Mouse (Mus musculus) hindbrain, postnatal 0 days (tissue): ENCODE results near the gene Trib3. TPM values are rescaled to one million over a fixed set of nuclear protein-coding genes. Genes with fewer than 3 reads are reported as not detected.
"Not testable (repeated sequence)": the region's sequence is repeated elsewhere in the genome, so short reads cannot be mapped to it uniquely, and the experiment has no call there.

ENCODE experiments used
- ATAC-seq: fragments of 200-750 bp; cut with Nextera tagmentation; 2 replicates; pipeline ENCODE4 v1.8.0; 2017; ENCODE audit warnings: mild to moderate bottlenecking, moderate TSS enrichment, moderate library complexity
- DNase-seq: peaks from one replicate; pipeline ENCODE4 v3.0.0-alpha.2; 2015; ENCODE audit warnings: low spot score
- H3K27ac ChIP-seq: fragments of 300-500 bp; sonication (generic); 2 replicates; pipeline ENCODE4 v1.5.1; 2014; ENCODE audit warnings: mild to moderate bottlenecking
- H3K27me3 ChIP-seq: fragments of 300-500 bp; sonication (generic); 2 replicates; pipeline ENCODE4 v1.6.1; 2014; ENCODE audit warnings: low read length, mixed read lengths; ENCODE audit not compliant: insufficient read depth
- H3K36me3 ChIP-seq: fragments of 300-500 bp; sonication (generic); 2 replicates; pipeline ENCODE4 v1.6.1; 2014; ENCODE audit warnings: low read length, mixed read lengths; ENCODE audit not compliant: insufficient read depth
- H3K4me1 ChIP-seq: fragments of 300-500 bp; sonication (generic); 2 replicates; pipeline ENCODE4 v1.6.1; 2014; ENCODE audit warnings: antibody characterized with exemption, low read length, mixed read lengths; ENCODE audit not compliant: insufficient read depth
- H3K4me2 ChIP-seq: fragments of 300-500 bp; sonication (generic); 2 replicates; pipeline ENCODE4 v1.6.1; 2014; ENCODE audit warnings: low read depth, mild to moderate bottlenecking, low read length, moderate library complexity, mixed read lengths
- H3K4me3 ChIP-seq: fragments of 300-500 bp; sonication (generic); 2 replicates; pipeline ENCODE4 v1.5.1; 2014; ENCODE audit warnings: low read length
- H3K9ac ChIP-seq: fragments of 300-500 bp; sonication (generic); replicated peaks from 2 replicates; pipeline ENCODE4 v1.6.1; 2014; ENCODE audit warnings: mild to moderate bottlenecking, low read length, moderate library complexity, mixed read lengths
- H3K9me3 ChIP-seq: fragments of 300-500 bp; sonication (generic); 2 replicates; pipeline ENCODE4 v1.6.1; 2016; ENCODE audit warnings: low read length, mixed read lengths
- CTCF ChIP-seq: IDR thresholded peaks from 2 replicates; pipeline ENCODE4 v1.5.1; 2016; ENCODE audit warnings: antibody characterized with exemption, control low read depth, low read depth
- WGBS: fragments of 180-500 bp; shearing (Covaris S2); extraction: QIAGEN DNeasy Blood & Tissue Kit; methylation state at CpG from one replicate; pipeline ENCODE4 v1.1.7; 2014; 5-methylcytosine and 5-hydroxymethylcytosine counted together
- polyA plus RNA-seq: library from polyadenylated mRNA; unstranded; fragments of >200 nt; fragmentation: Nextera tagmentation; extraction: Ambion mirVana; gene quantifications from 2 replicates; pipeline ENCODE4 v1.2.1, GENCODE M21; 2015
- total RNA-seq: library from RNA; depleted of rRNA; stranded (reverse); fragments of >200 nt; gene quantifications from 2 replicates; pipeline ENCODE4 v1.2.3, GENCODE M21; 2014; rRNA removed

The Trib3 gene
- total and polyA plus RNA-seq, 2 experiments from 2014 or later = 2.5 to 2.7 TPM

DNA sequence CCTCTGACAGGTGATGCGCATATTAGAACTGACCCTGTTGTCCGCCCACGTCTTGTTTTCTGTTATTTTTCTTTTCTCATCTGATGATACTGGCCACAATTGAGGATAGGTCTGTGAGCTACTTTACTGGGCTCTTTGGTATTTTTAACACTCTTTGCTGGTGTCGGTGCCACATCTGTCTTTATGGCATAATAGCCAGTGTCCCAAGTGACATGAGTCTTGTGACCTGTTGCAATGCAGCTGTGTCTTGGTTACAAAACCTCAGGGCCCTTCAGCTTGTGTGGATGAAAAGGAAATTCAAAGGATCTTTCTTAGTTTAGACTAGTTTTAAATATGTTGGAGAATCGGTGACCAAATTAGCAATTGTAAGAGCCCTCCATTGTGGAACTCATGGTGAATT is 49.3 kb downstream of the Trib3 start:
- ATAC-seq = no peak
- no peak for TF ChIP-seq CTCF

DNA sequence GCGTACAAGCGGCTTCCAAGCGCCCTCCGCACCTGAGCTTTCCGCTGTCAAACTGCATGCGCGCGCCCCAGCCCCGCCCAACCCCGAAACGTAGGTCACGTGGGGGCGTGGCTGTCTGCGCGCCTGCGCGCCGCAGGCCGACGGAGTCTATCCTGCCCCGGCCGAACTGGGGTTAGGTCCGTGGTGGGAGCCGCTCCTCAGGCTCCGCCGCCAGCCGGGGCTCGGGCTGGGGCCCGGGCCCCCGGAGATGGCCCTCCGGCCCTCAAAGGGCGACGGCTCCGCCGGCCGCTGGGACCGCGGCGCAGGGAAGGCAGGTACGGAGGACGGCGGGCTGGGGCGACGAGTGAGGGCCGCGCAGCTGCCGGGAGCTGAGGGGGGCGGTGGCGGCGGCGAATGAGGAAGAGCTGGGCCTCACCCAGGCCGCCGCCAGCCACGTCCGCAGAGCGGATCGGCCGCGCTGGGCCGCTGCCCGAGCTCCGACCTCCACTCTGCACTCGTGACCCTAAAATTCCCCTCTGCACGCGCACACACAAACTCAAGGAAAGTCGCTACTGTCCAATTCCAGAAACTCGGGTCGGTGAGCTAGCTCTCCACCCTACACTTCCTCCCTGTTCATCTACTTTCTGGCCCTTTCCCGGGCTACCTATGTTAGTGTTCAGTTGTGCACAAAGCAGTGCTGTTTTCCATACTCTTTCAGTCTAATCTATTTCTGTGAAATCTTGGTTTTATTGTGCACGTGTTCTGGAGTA is 49.9 kb downstream of the Trib3 start, which contains the start of gene Tbc1d20:
Gene Tbc1d20 (plus strand): TSS at position 102 of the 749 bp plus-strand sequence.
- H3K9ac ChIP-seq = peak within 1 kb of the TSS; percentile 84
- peak within 1 kb of the TSS; percentile 85 for H3K27ac ChIP-seq
- H3K36me3 ChIP-seq = no peaks in the 10 kb centered on the region
- peak within 1 kb of the TSS; percentile 88 for H3K4me2 ChIP-seq
- no peaks in the 10 kb centered on the region for H3K9me3 ChIP-seq
- peak; percentile 96 for DNase-seq
- H3K4me3 ChIP-seq = peak within 1 kb of the TSS; percentile 96
- ATAC-seq = peak; percentile 97
- no peak for TF ChIP-seq CTCF
- 1% methylated on average over 68 of the region's 70 CpGs for WGBS
- H3K4me1 ChIP-seq = peaks cover 11% of the 10 kb centered on the region; the same call in 1 of the 2 replicates
- H3K27me3 ChIP-seq = no peaks in the 10 kb centered on the region

More for the DNA sequence above, 49.3 kb downstream of the Trib3 start:
- Histone ChIP-seq H3K9me3 (no peaks in the 10 kb centered on the region), H3K4me3 (peak overlapping the region; percentile 96), H3K27me3 (no peaks in the 10 kb centered on the region), H3K4me1 (peaks cover 11% of the 10 kb centered on the region; the same call in 1 of the 2 replicates), H3K9ac (peak overlapping the region; percentile 84), H3K4me2 (peak overlapping the region; percentile 88), H3K27ac (no peak overlapping the region), H3K36me3 (no peaks in the 10 kb centered on the region)
- 38% methylated on average over 5 of the region's 5 CpGs for WGBS
- no peak for DNase-seq

DNA sequence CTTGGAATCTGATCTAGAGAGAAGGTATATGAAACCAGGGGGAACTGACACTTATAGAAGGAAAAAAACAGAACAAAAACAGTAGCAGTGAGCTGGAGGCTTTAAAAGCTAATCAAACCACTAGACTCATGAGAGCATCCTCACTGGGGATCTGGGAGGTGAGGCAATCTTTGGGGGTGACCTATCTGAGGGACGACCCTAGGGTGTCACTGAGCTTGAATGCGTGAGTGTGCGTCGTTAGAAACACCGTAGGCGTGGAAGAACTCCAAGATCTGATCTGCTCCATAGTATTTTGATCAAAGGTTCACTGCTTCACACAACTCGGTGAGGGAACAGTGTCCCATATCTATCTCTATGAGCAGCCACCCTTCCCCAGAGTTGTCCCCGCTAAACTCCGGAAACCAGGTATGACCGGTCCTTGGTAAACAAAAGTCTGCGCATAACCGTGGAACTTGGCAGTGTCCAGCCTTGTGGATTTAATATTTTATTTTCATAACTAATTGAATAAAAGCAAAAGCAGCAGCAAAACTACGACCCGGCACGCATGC is 50.6 kb downstream of the Trib3 start:
- DNase-seq = peak; percentile 15
- peak overlapping the region; percentile 88 for H3K4me2 ChIP-seq
- peak; percentile 62 for ATAC-seq
- H3K4me3 ChIP-seq = peak overlapping the region; percentile 96
- H3K4me1 ChIP-seq = peaks cover 11% of the 10 kb centered on the region; the same call in 1 of the 2 replicates
- whole genome bisulfite sequencing = under 1% methylated on average over 15 of the region's 15 CpGs
- no peaks in the 10 kb centered on the region for H3K27me3 ChIP-seq
- H3K36me3 ChIP-seq = no peaks in the 10 kb centered on the region
- no peak for TF ChIP-seq CTCF
- peak overlapping the region; percentile 84 for H3K9ac ChIP-seq
- peak overlapping the region; percentile 60 for H3K27ac ChIP-seq
- H3K9me3 ChIP-seq = no peaks in the 10 kb centered on the region

DNA sequence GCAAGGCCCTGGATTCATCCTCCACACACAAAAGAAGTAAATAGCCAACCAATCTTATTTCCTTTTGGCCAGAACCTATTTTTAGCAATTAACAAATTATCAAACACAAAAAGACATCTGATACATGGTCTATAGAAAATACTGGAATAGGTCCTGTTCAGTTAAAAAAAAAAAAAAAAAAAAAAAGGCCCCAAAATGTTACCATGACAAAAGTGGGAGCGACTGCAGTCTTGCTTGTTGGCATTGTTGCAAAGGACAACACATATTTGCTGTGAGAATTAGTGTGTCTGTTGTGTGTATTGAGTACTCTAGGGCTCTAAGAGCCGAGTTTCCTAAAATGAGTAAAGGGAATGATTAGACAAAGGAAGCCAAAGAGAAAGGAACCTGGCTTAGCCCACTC is 51.4 kb downstream of the Trib3 start:
- Histone ChIP-seq H3K27me3 (no peaks in the 10 kb centered on the region), H3K9me3 (no peaks in the 10 kb centered on the region), H3K27ac (no peak overlapping the region), H3K4me3 (no peak overlapping the region), H3K36me3 (no peaks in the 10 kb centered on the region), H3K4me2 (no peak overlapping the region), H3K4me1 (peaks cover 11% of the 10 kb centered on the region; the same call in 1 of the 2 replicates), H3K9ac (no peak overlapping the region)
- no peak for DNase-seq
- 49% methylated on average over 2 of the region's 2 CpGs for WGBS
- no peak for TF ChIP-seq CTCF
- no peak for ATAC-seq

DNA sequence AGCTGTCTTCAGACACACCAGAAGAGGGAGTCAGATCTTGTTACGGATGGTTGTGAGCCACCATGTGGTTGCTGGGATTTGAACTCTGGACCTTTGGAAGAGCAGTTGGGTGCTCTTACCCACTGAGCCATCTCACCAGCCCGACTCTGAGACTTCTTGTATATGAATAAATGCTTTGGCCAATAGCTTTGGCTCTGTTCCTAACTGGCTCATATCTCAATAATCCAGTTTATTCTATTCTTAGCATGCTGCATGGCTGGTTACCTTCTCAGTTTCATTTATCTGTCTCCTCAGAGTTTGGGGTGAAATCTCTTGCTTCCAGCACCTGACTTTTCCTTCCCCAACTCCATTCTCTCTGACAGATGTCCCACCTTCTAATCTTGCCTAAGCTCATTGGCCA is 54.2 kb downstream of the Trib3 start:
- not testable (repeated sequence) for H3K9me3 ChIP-seq, H3K27me3 ChIP-seq, H3K36me3 ChIP-seq, H3K4me1 ChIP-seq, DNase-seq, H3K4me3 ChIP-seq, H3K4me2 ChIP-seq, H3K9ac ChIP-seq, H3K27ac ChIP-seq, ATAC-seq
- WGBS = 88% methylated on average over 1 of the region's 2 CpGs

DNA sequence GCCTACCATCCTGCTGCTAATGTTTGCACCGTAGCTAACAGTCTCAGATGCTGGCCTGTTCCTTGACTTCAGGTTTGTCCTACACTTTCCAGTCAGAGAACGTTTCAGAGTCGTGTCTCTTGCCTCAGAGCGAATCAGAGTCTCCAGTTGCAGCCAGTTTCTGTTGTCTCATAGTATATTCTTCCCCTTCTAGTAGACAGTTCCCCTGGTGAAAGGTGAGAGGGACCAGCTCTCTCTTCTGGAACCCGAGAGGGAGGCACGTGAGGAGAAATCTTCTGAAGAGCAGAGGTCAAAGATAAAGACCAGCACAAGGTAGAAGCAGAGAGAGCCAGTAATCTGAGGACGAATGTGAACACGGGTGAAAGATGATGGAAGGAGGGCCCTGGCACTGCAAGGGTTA is 55.8 kb downstream of the Trib3 start:
- peaks cover 14% of the 10 kb centered on the region; the same call in 1 of the 2 replicates for H3K36me3 ChIP-seq
- no peak overlapping the region for H3K4me2 ChIP-seq
- no peak overlapping the region for H3K9ac ChIP-seq
- TF ChIP-seq CTCF = no peak
- H3K27ac ChIP-seq = no peak overlapping the region
- no peak overlapping the region for H3K4me3 ChIP-seq
- H3K4me1 ChIP-seq = no peaks in the 10 kb centered on the region
- no peaks in the 10 kb centered on the region for H3K9me3 ChIP-seq
- WGBS = 83% methylated on average over 8 of the region's 8 CpGs
- no peaks in the 10 kb centered on the region for H3K27me3 ChIP-seq
- ATAC-seq (no peak), DNase-seq (no peak)

DNA sequence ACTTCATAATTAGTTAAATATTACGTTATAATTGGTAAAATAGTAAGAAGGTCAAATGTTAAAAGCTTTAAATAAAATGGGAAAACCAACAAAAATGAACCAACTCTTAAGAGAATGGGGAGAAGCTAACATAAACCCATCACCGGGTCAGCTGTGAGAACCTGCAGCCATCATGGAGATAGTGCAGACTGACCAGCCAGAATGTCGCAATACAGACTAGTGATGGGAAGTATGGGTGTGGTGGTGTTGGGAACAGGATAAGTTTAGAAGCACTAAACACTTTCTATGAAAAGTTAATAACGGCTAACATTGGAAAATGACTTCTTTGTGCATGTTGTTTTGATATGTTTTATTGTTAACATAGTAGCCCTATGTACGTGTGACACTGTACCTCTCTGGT is 56.3 kb downstream of the Trib3 start:
- peaks cover 14% of the 10 kb centered on the region; the same call in 1 of the 2 replicates for H3K36me3 ChIP-seq
- H3K4me1 ChIP-seq = no peaks in the 10 kb centered on the region
- no peak overlapping the region for H3K27ac ChIP-seq
- no peaks in the 10 kb centered on the region for H3K27me3 ChIP-seq
- no peak overlapping the region for H3K4me3 ChIP-seq
- no peak overlapping the region for H3K4me2 ChIP-seq
- H3K9me3 ChIP-seq = no peaks in the 10 kb centered on the region
- H3K9ac ChIP-seq = no peak overlapping the region
- TF ChIP-seq CTCF = no peak
- DNase-seq = no peak
- WGBS = 94% methylated on average over 5 of the region's 5 CpGs
- ATAC-seq = no peak

Other genes starting within 250 kb of the Trib3 start
- gene Srxn1, start 238.5 kb downstream of the Trib3 start, total RNA-seq = 51.7 and 54.5 TPM in 2 replicates
- gene Srxn1, start 238.5 kb downstream of the Trib3 start, polyA plus RNA-seq = 26.4 and 26.8 TPM in 2 replicates
- gene Tcf15, start 200.5 kb downstream of the Trib3 start, total RNA-seq = 4.9 TPM in 1 of 2 replicates, not detected in the other
- 0.74 and 1.2 TPM in 2 replicates for gene Tcf15, start 200.5 kb downstream of the Trib3 start, polyA plus RNA-seq
- 119 and 128 TPM in 2 replicates for gene Csnk2a1, start 117.2 kb downstream of the Trib3 start, total RNA-seq
- 107 and 109 TPM in 2 replicates for gene Csnk2a1, start 117.2 kb downstream of the Trib3 start, polyA plus RNA-seq
- gene Tbc1d20, start 50.2 kb downstream of the Trib3 start, total RNA-seq = 44.5 and 48.8 TPM in 2 replicates
- 27.5 and 27.7 TPM in 2 replicates for gene Tbc1d20, start 50.2 kb downstream of the Trib3 start, polyA plus RNA-seq
- 119 and 135 TPM in 2 replicates for gene Rbck1, start 11.4 kb downstream of the Trib3 start, total RNA-seq
- 77.9 and 81.6 TPM in 2 replicates for gene Rbck1, start 11.4 kb downstream of the Trib3 start, polyA plus RNA-seq
- gene Nrsn2, start 32.6 kb upstream of the Trib3 start, total RNA-seq = 64.5 and 72.2 TPM in 2 replicates
- 83.8 and 91.3 TPM in 2 replicates for gene Nrsn2, start 32.6 kb upstream of the Trib3 start, polyA plus RNA-seq
- gene Sox12, start 54.0 kb upstream of the Trib3 start, total RNA-seq = 49.7 and 50.2 TPM in 2 replicates
- gene Sox12, start 54.0 kb upstream of the Trib3 start, polyA plus RNA-seq = 9.7 and 10.1 TPM in 2 replicates
- 17.4 TPM in 2 replicates for gene Zcchc3, start 71.0 kb upstream of the Trib3 start, total RNA-seq
- gene Zcchc3, start 71.0 kb upstream of the Trib3 start, polyA plus RNA-seq = 15.8 and 16.1 TPM in 2 replicates
- gene 6820408C15Rik, start 71.6 kb upstream of the Trib3 start, total RNA-seq = 2.3 and 3.9 TPM in 2 replicates
- 3.6 and 4.0 TPM in 2 replicates for gene 6820408C15Rik, start 71.6 kb upstream of the Trib3 start, polyA plus RNA-seq
- gene Defb23, start 120.6 kb upstream of the Trib3 start, total RNA-seq = not detected in 2 replicates
- not detected in 2 replicates for gene Defb23, start 120.6 kb upstream of the Trib3 start, polyA plus RNA-seq
- gene Defb20, start 133.0 kb upstream of the Trib3 start, total RNA-seq = not detected in 2 replicates
- not detected in 2 replicates for gene Defb20, start 133.0 kb upstream of the Trib3 start, polyA plus RNA-seq
- not detected in 2 replicates for gene Defb22, start 146.1 kb upstream of the Trib3 start, total RNA-seq
- gene Defb22, start 146.1 kb upstream of the Trib3 start, polyA plus RNA-seq = not detected in 2 replicates
- not detected in 2 replicates for gene Defb26, start 167.7 kb upstream of the Trib3 start, total RNA-seq
- gene Defb26, start 167.7 kb upstream of the Trib3 start, polyA plus RNA-seq = not detected in 2 replicates
- gene Defb28, start 174.2 kb upstream of the Trib3 start, total RNA-seq = not detected in 2 replicates
- gene Defb28, start 174.2 kb upstream of the Trib3 start, polyA plus RNA-seq = not detected in 2 replicates
- not detected in 2 replicates for gene Defb29, start 196.1 kb upstream of the Trib3 start, total RNA-seq
- not detected in 2 replicates for gene Defb29, start 196.1 kb upstream of the Trib3 start, polyA plus RNA-seq
- not detected in 2 replicates for gene Gm17416, start 225.3 kb upstream of the Trib3 start, total RNA-seq
- gene Gm17416, start 225.3 kb upstream of the Trib3 start, polyA plus RNA-seq = not detected in 2 replicates
- gene Defb21, start 228.7 kb upstream of the Trib3 start, total RNA-seq = not detected in 2 replicates
- gene Defb21, start 228.7 kb upstream of the Trib3 start, polyA plus RNA-seq = not detected in 2 replicates
- gene Defb19, start 236.3 kb upstream of the Trib3 start, total RNA-seq = not detected in 2 replicates
- not detected in 2 replicates for gene Defb19, start 236.3 kb upstream of the Trib3 start, polyA plus RNA-seq